Mouse (Mus musculus): ENCODE measurements around the gene Amz1.

Gene Amz1

GRCm38 (mm10) chr5:140800288-140800923 is 76.5 kb downstream of the Amz1 start:
- H3K9me3 ChIP-seq (ENCODE audit: low read length) = no peaks in the 10 kb centered on the region
- TF ChIP-seq CTCF (conservative IDR thresholded peaks at IDR 0.05; ENCODE audit: low read length) = no peak
- no peak for TF ChIP-seq POU5F1 (IDR thresholded peaks at IDR 0.05; ENCODE audit: borderline replicate concordance, low read length)
- no peak for TF ChIP-seq NANOG (IDR thresholded peaks at IDR 0.05; ENCODE audit: borderline replicate concordance, low read length)
- H3K27me3 ChIP-seq (ENCODE audit: insufficient read depth, low read length) = no peaks in the 10 kb centered on the region
- peaks cover 15% of the 10 kb centered on the region; the same call in 1 of the 2 replicates for H3K36me3 ChIP-seq (ENCODE audit: insufficient read depth, low read length)
- no peak overlapping the region for H3K4me3 ChIP-seq (replicated peaks; ENCODE audit: low read length)
- H3K4me1 ChIP-seq (replicated peaks; ENCODE audit: low read depth, low read length) = no peaks in the 10 kb centered on the region

DNA sequence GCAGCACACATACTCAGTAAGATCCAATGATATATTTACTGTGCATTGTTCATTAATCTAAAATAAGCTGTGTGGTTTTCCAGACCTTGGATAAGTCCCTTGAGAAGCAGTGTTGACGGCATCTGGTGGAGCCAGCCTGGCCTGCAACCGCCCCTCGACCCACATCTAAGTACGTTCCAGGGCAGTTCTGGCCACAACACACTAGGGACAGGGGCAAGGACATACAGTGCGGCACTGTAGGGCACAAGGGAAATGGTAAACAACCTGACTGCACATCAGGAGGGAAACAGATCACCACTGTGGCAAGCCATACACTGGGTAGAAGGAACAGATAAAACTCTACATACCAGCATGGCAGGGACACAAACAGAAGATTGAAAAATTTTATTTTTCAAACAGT is 77.9 kb downstream of the Amz1 start:
- Histone ChIP-seq H3K4me3 (replicated peaks; ENCODE audit: low read length) (no peak overlapping the region), H3K36me3 (ENCODE audit: insufficient read depth, low read length) (peaks cover 15% of the 10 kb centered on the region; the same call in 1 of the 2 replicates), H3K27me3 (ENCODE audit: insufficient read depth, low read length) (no peaks in the 10 kb centered on the region), H3K9me3 (ENCODE audit: low read length) (no peaks in the 10 kb centered on the region), H3K4me1 (replicated peaks; ENCODE audit: low read depth, low read length) (0 out of 2 replicates have a peak, but pooled peaks cover 3% of the 10 kb centered on the region)
- TF ChIP-seq POU5F1 (IDR thresholded peaks at IDR 0.05; ENCODE audit: borderline replicate concordance, low read length) = no peak
- no peak for TF ChIP-seq NANOG (IDR thresholded peaks at IDR 0.05; ENCODE audit: borderline replicate concordance, low read length)
- TF ChIP-seq CTCF (conservative IDR thresholded peaks at IDR 0.05; ENCODE audit: low read length) = no peak

- no peak overlapping the region for H3K4me3 ChIP-seq (replicated peaks; ENCODE audit: low read length)
- TF ChIP-seq NANOG (IDR thresholded peaks at IDR 0.05; ENCODE audit: borderline replicate concordance, low read length) (no peak), CTCF (conservative IDR thresholded peaks at IDR 0.05; ENCODE audit: low read length) (no peak), POU5F1 (IDR thresholded peaks at IDR 0.05; ENCODE audit: borderline replicate concordance, low read length) (no peak)
- no peaks in the 10 kb centered on the region for H3K27me3 ChIP-seq (ENCODE audit: insufficient read depth, low read length)
- no peaks in the 10 kb centered on the region for H3K9me3 ChIP-seq (ENCODE audit: low read length)
- H3K36me3 ChIP-seq (ENCODE audit: insufficient read depth, low read length) = peaks cover 17% of the 10 kb centered on the region; the same call in 1 of the 2 replicates
- H3K4me1 ChIP-seq (replicated peaks; ENCODE audit: low read depth, low read length) = peaks cover 13% of the 10 kb centered on the region
Measured at GRCm38 (mm10) chr5:140806252-140806651, 82.3 kb downstream of the Amz1 start.

- H3K27me3 ChIP-seq (ENCODE audit: insufficient read depth, low read length) = no peaks in the 10 kb centered on the region
- no peaks in the 10 kb centered on the region for H3K9me3 ChIP-seq (ENCODE audit: low read length)
- H3K36me3 ChIP-seq (ENCODE audit: insufficient read depth, low read length) = peaks cover 17% of the 10 kb centered on the region; the same call in 1 of the 2 replicates
- H3K4me3 ChIP-seq (replicated peaks; ENCODE audit: low read length) = no peak overlapping the region
- TF ChIP-seq NANOG (IDR thresholded peaks at IDR 0.05; ENCODE audit: borderline replicate concordance, low read length) = no peak
- TF ChIP-seq CTCF (conservative IDR thresholded peaks at IDR 0.05; ENCODE audit: low read length) = no peak
- no peak for TF ChIP-seq POU5F1 (IDR thresholded peaks at IDR 0.05; ENCODE audit: borderline replicate concordance, low read length)
- H3K4me1 ChIP-seq (replicated peaks; ENCODE audit: low read depth, low read length) = peaks cover 20% of the 10 kb centered on the region
Measured at GRCm38 (mm10) chr5:140806939-140807338, 83.0 kb downstream of the Amz1 start.

Measured in E14TG2a.4 (cell line).